Mouse (Mus musculus) MEL (cell line): ENCODE results near the gene Npw. TPM values are rescaled to one million over a fixed set of nuclear protein-coding genes. Genes with fewer than 3 reads are reported as not detected.

Experiments used
- DNase-seq: peaks from one replicate; pipeline ENCODE4 v3.0.0; 2011; ENCODE audit warnings: low read depth, low spot score
- H3K27ac ChIP-seq: 2 replicates; pipeline ENCODE4 v1.5.1; 2012; ENCODE audit warnings: low read depth, mild to moderate bottlenecking, control low read depth, low read length, moderate library complexity; ENCODE audit not compliant: control insufficient read depth
- H3K27me3 ChIP-seq, 2 experiments: fragments of 150-350 bp in 1 of 2; sonication (generic) in 1 of 2; 2 replicates each; pipeline ENCODE4 v1.6.1; 2012; ENCODE audit warnings: low read length in 2 of 2, mild to moderate bottlenecking in 2 of 2, improper control_type of control experiment in 1 of 2, moderate library complexity in 1 of 2; ENCODE audit not compliant: insufficient read depth in 2 of 2, control insufficient read depth in 1 of 2
- H3K36me3 ChIP-seq, 2 experiments: 2 replicates each; pipeline ENCODE4 v1.6.1; 2012 to 2014; ENCODE audit warnings: low read length in 2 of 2, improper control_type of control experiment in 1 of 2, inconsistent platforms in 1 of 2, mild to moderate bottlenecking in 1 of 2; ENCODE audit not compliant: insufficient read depth in 2 of 2, control insufficient read depth in 1 of 2
- H3K4me1 ChIP-seq, 2 experiments: fragments of 150-350 bp in 1 of 2; sonication (generic) in 1 of 2; 2 replicates each; pipeline ENCODE4 v1.6.1; 2012; ENCODE audit warnings: low read length in 2 of 2, improper control_type of control experiment in 1 of 2, mild to moderate bottlenecking in 1 of 2; ENCODE audit not compliant: insufficient read depth in 2 of 2, control insufficient read depth in 1 of 2
- H3K4me3 ChIP-seq, 2 experiments: fragments of 150-350 bp in 1 of 2; sonication (generic) in 1 of 2; 2 replicates each; pipeline ENCODE4 v1.5.1; 2012; ENCODE audit warnings: low read depth in 2 of 2, low read length in 2 of 2, mild to moderate bottlenecking in 2 of 2, moderate library complexity in 2 of 2, control low read depth in 1 of 2, improper control_type of control experiment in 1 of 2; ENCODE audit not compliant: control insufficient read depth in 1 of 2, insufficient read depth in 1 of 2
- H3K79me2 ChIP-seq: 2 replicates; pipeline ENCODE4 v1.6.1; 2012; ENCODE audit warnings: mild to moderate bottlenecking, low read length, moderate library complexity; ENCODE audit not compliant: control insufficient read depth, poor library complexity, insufficient read depth
- H3K9ac ChIP-seq: 2 replicates; pipeline ENCODE4 v1.6.1; 2012; ENCODE audit warnings: low read depth, mild to moderate bottlenecking, control low read depth, low read length, moderate library complexity; ENCODE audit not compliant: control insufficient read depth, poor library complexity, severe bottlenecking
- H3K9me3 ChIP-seq: fragments of 150-350 bp; sonication (generic); replicated peaks from 2 replicates; pipeline ENCODE4 v1.6.1; 2012; ENCODE audit warnings: mild to moderate bottlenecking, low read length, improper control_type of control experiment, moderate library complexity; ENCODE audit not compliant: insufficient read depth
- HCFC1 ChIP-seq: IDR thresholded peaks from 2 replicates; pipeline ENCODE4 v1.6.1; 2012; ENCODE audit warnings: low read depth, mild to moderate bottlenecking, inconsistent platforms, low read length, improper control_type of control experiment, moderate library complexity
- MAFK ChIP-seq: IDR thresholded peaks from 2 replicates; pipeline ENCODE4 v1.6.1; 2011; ENCODE audit warnings: low read depth, mild to moderate bottlenecking, low read length, improper control_type of control experiment, borderline replicate concordance
- MAX ChIP-seq: IDR thresholded peaks from 2 replicates; pipeline ENCODE4 v1.6.1; 2011; ENCODE audit warnings: low read length, improper control_type of control experiment
- MEF2A ChIP-seq: IDR thresholded peaks from 2 replicates; pipeline ENCODE4 v1.6.1; 2014; ENCODE audit warnings: low read depth, mild to moderate bottlenecking, inconsistent platforms, low read length, improper control_type of control experiment; ENCODE audit not compliant: poor library complexity, insufficient replicate concordance, severe bottlenecking; ENCODE audit errors: extremely low read depth
- MXI1 ChIP-seq: IDR thresholded peaks from 2 replicates; pipeline ENCODE4 v1.6.1; 2011; ENCODE audit warnings: mild to moderate bottlenecking, low read depth, low read length, improper control_type of control experiment
- POLR2A ChIP-seq, 2 experiments: IDR thresholded peaks; 2 replicates each; pipeline ENCODE4 v1.6.1; 2011 to 2012; ENCODE audit warnings: low read length in 2 of 2, mild to moderate bottlenecking in 2 of 2, control low read depth in 1 of 2, improper control_type of control experiment in 1 of 2, low read depth in 1 of 2, moderate library complexity in 1 of 2; ENCODE audit not compliant: control insufficient read depth in 1 of 2, insufficient read depth in 1 of 2, poor library complexity in 1 of 2
- TAL1 ChIP-seq: IDR thresholded peaks from 2 replicates; pipeline ENCODE4 v1.6.1; 2012; ENCODE audit warnings: mild to moderate bottlenecking, inconsistent platforms, low read length, moderate library complexity, mixed read lengths
- UBTF ChIP-seq: IDR thresholded peaks from 2 replicates; pipeline ENCODE4 v1.6.1; 2012; ENCODE audit warnings: low read depth, mild to moderate bottlenecking, inconsistent platforms, low read length, improper control_type of control experiment, moderate library complexity, borderline replicate concordance; ENCODE audit not compliant: insufficient read depth
- ZMIZ1 ChIP-seq: IDR thresholded peaks from 2 replicates; pipeline ENCODE4 v1.6.1; 2012; ENCODE audit warnings: low read depth, mild to moderate bottlenecking, inconsistent platforms, low read length, improper control_type of control experiment, moderate library complexity
- polyA plus RNA-seq, 2 experiments: library from polyadenylated mRNA; stranded (reverse) in 1 of 2; unstranded in 1 of 2; fragments of >175 nt in 1 of 2; fragments of >200 nt in 1 of 2; gene quantifications; 2 replicates each; pipeline versions ENCODE4 v1.2.1 to v1.2.4; 2012; ENCODE audit warnings: low replicate concordance in 2 of 2, low read depth in 1 of 2; ENCODE audit not compliant: insufficient read length in 2 of 2, insufficient read depth in 1 of 2, missing spikeins in 1 of 2
- total RNA-seq: library from RNA; depleted of rRNA; stranded (reverse); fragments of 300-350 nt; gene quantifications from 2 replicates; pipeline ENCODE4 v1.2.3, GENCODE M21; 2012

Gene Npw
- total and polyA plus RNA-seq, 3 experiments: not detected

- H3K4me1 ChIP-seq: no peaks in the 10 kb centered on the region
- TF ChIP-seq MXI1 (no peak), HCFC1 (no peak), POLR2A (IDR thresholded peaks at IDR 0.05; ENCODE audit: control insufficient read depth in 1 of 2, insufficient read depth in 1 of 2, low read depth in 1 of 2, low read length in 2 of 2, poor library complexity in 1 of 2) (no peak), TAL1 (no peak), MAX (no peak)
- H3K9ac ChIP-seq: no peak overlapping the region
- peaks cover 2 to 12% of the 10 kb centered on the region in 2 experiments; a peak in 3 of 4 replicates for H3K27me3 ChIP-seq
- H3K36me3 ChIP-seq: no peaks in the 10 kb centered on the region
- no peaks in the 10 kb centered on the region for H3K9me3 ChIP-seq
- DNase-seq: no peak
- H3K4me3 ChIP-seq: no peak overlapping the region
- H3K27ac ChIP-seq: no peak overlapping the region
- H3K79me2 ChIP-seq: no peaks in the 10 kb centered on the region
Measured at GRCm38 (mm10) chr17:24644875-24645721, 13.2 kb downstream of the Npw start.

DNA sequence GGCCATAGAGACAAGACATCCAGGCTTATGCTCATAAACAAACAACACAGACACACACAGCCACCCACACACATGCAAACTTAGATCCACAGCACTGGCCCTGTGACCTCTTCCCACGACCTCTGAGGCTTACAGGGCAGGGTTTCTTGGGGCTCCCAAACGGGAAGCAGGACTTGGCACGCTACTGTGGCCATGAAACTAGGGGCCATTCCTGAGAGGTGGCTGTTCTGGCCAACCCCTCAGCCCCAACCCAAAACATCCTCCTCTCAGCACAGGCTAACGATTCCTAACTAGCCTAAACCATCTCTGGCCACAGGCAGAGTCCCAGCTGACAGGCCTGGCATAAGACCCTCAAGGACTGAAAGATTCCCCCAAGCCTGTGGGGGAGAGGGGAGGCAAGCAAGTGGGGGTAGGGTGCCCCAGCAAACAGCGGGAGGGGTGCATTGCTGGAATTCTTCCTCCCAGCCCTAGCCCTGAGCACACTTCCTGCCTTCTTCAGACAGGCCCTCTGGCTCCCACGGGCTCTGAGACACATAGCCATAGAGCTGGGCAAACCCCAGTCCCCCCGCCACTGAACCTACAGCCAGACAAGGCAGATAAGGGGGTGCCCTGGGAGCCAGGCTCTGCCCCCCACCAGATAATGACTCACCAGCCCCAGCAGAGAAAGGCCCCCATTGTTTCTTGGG, 14.1 kb downstream of the Npw start:
- no peak overlapping the region for H3K27ac ChIP-seq
- no peak overlapping the region for H3K9ac ChIP-seq
- DNase-seq: no peak
- H3K36me3 ChIP-seq: no peaks in the 10 kb centered on the region
- H3K4me3 ChIP-seq: no peak overlapping the region
- H3K79me2 ChIP-seq: no peaks in the 10 kb centered on the region
- no peaks in the 10 kb centered on the region for H3K9me3 ChIP-seq
- peaks cover 2 to 4% of the 10 kb centered on the region in 2 experiments; a peak in 2 of 4 replicates for H3K27me3 ChIP-seq
- TF ChIP-seq ZMIZ1 (no peak), MAFK (no peak), UBTF (no peak)
- H3K4me1 ChIP-seq: no peaks in the 10 kb centered on the region

- no peak overlapping the region for H3K27ac ChIP-seq
- H3K36me3 ChIP-seq: no peaks in the 10 kb centered on the region
- H3K4me1 ChIP-seq: no peaks in the 10 kb centered on the region
- no peak overlapping the region for H3K4me3 ChIP-seq
- no peaks in the 10 kb centered on the region for H3K9me3 ChIP-seq
- no peaks in the 10 kb centered on the region for H3K79me2 ChIP-seq
- no peak overlapping the region for H3K9ac ChIP-seq
- no peak for TF ChIP-seq MEF2A
- H3K27me3 ChIP-seq: 0 out of 4 replicates have a peak, but pooled peaks cover 0 to 2% of the 10 kb centered on the region in 2 experiments
- no peak for DNase-seq
Measured at GRCm38 (mm10) chr17:24642791-24643343, 15.4 kb downstream of the Npw start.
